Mouse (Mus musculus): ENCODE data around the gene Lpgat1. TPM values are rescaled to one million over a fixed set of nuclear protein-coding genes. Genes with fewer than 3 reads are reported as not detected.

The Lpgat1 gene
- polyA plus RNA-seq (2014; fragmentation: Nextera tagmentation; extraction: Ambion mirVana) = 35.5 and 36.4 TPM in 2 replicates

DNA sequence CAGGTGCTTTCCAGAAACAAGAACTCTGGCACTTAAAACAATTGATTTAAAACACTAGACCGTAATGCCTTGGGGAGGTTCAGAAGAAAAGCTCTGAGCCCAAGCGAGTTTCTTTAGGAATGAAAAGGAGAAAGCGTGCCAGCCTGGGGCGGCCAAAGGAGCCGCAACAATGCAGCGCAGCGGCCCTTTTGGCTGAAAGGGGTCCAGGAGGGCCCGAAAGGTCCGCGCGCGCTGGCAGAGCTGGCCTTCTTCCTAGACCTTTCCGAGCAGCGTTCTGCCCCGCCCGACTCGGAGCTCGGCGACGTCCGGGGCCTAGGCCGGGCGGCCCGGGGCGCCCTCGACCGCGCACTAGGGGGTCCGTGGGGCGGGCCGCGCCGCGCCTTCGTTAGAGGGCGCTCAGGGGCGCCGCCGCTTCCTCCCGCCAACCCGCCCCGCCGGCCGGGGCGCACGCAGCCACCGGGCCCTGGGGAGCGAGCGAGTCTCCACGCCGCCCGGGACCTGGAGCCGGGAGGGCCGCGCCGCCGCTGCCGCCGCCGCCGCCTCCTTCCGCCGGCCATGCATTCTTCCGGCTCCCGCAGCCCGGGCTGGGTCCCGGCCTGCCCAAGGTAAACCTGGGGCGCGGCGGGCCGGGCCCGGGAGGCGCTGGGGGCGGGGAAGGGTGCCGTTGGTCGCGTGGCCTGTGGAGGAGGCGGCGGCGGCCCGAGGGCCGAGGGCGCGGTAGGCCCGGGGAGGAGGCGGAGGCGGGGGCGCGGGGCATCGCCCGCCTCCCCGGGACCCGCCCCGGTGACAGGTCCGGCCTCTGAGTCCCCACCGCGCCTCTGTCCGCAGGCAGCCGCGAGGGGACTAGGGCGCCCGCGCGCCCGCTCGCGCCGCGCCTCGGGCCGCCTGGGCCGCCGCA is at the start of gene Lpgat1:
Gene Lpgat1 (plus strand): TSS at position 234 of the 898 bp plus-strand sequence.
- Histone ChIP-seq H3K4me1 (ENCODE audit: control insufficient read depth, insufficient read depth, low read length) (peaks cover 11% of the 10 kb centered on the region), H3K27ac (ENCODE audit: low read depth, low read length) (peak within 1 kb of the TSS; percentile 77), H3K36me3 (ENCODE audit: control insufficient read depth, insufficient read depth, low read length) (no peaks in the 10 kb centered on the region), H3K27me3 (ENCODE audit: control insufficient read depth, insufficient read depth, low read length) (no peaks in the 10 kb centered on the region), H3K4me3 (ENCODE audit: low read depth, low read length) (peak within 1 kb of the TSS; percentile 93), H3K9ac (ENCODE audit: low read length) (peak within 1 kb of the TSS; percentile 93), H3K4me2 (peak within 1 kb of the TSS; percentile 92), H3K9me3 (ENCODE audit: control insufficient read depth, low read length) (no peaks in the 10 kb centered on the region)
- WGBS = under 1% methylated on average over 66 of the region's 113 CpGs
- DNase-seq (ENCODE audit: low spot score, missing footprints) (peak; percentile 96), ATAC-seq (ENCODE audit: low FRiP score) (peak; percentile 86)

- WGBS = 93% methylated on average over 9 of the region's 9 CpGs
- no peaks in the 10 kb centered on the region for H3K9me3 ChIP-seq (ENCODE audit: control insufficient read depth, low read length)
- no peak overlapping the region for H3K4me3 ChIP-seq (ENCODE audit: low read depth, low read length)
- H3K27me3 ChIP-seq (ENCODE audit: control insufficient read depth, insufficient read depth, low read length) = no peaks in the 10 kb centered on the region
- ATAC-seq (ENCODE audit: low FRiP score) = no peak
- no peak for DNase-seq (ENCODE audit: low spot score, missing footprints)
- no peaks in the 10 kb centered on the region for H3K36me3 ChIP-seq (ENCODE audit: control insufficient read depth, insufficient read depth, low read length)
- no peak overlapping the region for H3K9ac ChIP-seq (ENCODE audit: low read length)
- H3K4me2 ChIP-seq = no peak overlapping the region
- no peak overlapping the region for H3K27ac ChIP-seq (ENCODE audit: low read depth, low read length)
- H3K4me1 ChIP-seq (ENCODE audit: control insufficient read depth, insufficient read depth, low read length) = no peaks in the 10 kb centered on the region
These were observed 49.6 kb upstream of the Lpgat1 start for GRCm38 (mm10) chr1:191668030-191668429.

GRCm38 (mm10) chr1:191674071-191674470 is 43.6 kb upstream of the Lpgat1 start:
- no peaks in the 10 kb centered on the region for H3K9me3 ChIP-seq (ENCODE audit: control insufficient read depth, low read length)

DNA sequence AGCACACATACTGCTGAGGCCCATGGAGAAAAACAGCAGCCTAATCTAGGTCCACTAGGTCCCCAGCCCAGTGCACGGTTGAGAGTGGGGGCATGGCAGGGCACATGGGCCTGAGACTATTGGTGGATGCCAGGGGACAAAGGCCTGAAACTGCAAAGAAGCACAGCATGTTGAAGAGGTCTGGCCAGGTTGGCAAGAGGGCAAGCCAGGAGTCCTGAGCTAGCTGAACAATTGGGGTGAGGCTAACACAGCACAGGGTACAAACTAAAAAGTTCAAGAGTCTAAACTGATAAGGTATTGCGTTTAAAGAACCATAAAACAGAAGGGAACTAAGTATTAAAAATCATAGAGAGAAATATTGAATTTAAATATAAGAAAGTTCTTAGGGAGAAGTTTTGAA is 36.0 kb upstream of the Lpgat1 start:
- ATAC-seq (ENCODE audit: low FRiP score) = no peak
- 73% methylated on average over 2 of the region's 2 CpGs for WGBS
- DNase-seq (ENCODE audit: low spot score, missing footprints) = no peak

More at GRCm38 (mm10) chr1:191674071-191674470, 43.6 kb upstream of the Lpgat1 start:
- Histone ChIP-seq H3K36me3 (ENCODE audit: control insufficient read depth, insufficient read depth, low read length) (no peaks in the 10 kb centered on the region), H3K4me2 (no peak overlapping the region), H3K27ac (ENCODE audit: low read depth, low read length) (no peak overlapping the region), H3K27me3 (ENCODE audit: control insufficient read depth, insufficient read depth, low read length) (no peaks in the 10 kb centered on the region), H3K4me3 (ENCODE audit: low read depth, low read length) (no peak overlapping the region), H3K4me1 (ENCODE audit: control insufficient read depth, insufficient read depth, low read length) (no peaks in the 10 kb centered on the region), H3K9ac (ENCODE audit: low read length) (no peak overlapping the region)
- no peak for ATAC-seq (ENCODE audit: low FRiP score)
- no peak for DNase-seq (ENCODE audit: low spot score, missing footprints)
- WGBS = 88% methylated on average over 5 of the region's 5 CpGs

GRCm38 (mm10) chr1:191687531-191687930 is 30.1 kb upstream of the Lpgat1 start:
- no peak overlapping the region for H3K9ac ChIP-seq (ENCODE audit: low read length)
- H3K27me3 ChIP-seq (ENCODE audit: control insufficient read depth, insufficient read depth, low read length) = no peaks in the 10 kb centered on the region
- H3K9me3 ChIP-seq (ENCODE audit: control insufficient read depth, low read length) = peaks cover 11% of the 10 kb centered on the region; the same call in 1 of the 2 replicates
- H3K36me3 ChIP-seq (ENCODE audit: control insufficient read depth, insufficient read depth, low read length) = no peaks in the 10 kb centered on the region
- WGBS = 90% methylated on average over 7 of the region's 7 CpGs
- no peak overlapping the region for H3K27ac ChIP-seq (ENCODE audit: low read depth, low read length)
- no peak overlapping the region for H3K4me3 ChIP-seq (ENCODE audit: low read depth, low read length)
- ATAC-seq (ENCODE audit: low FRiP score) (no peak), DNase-seq (ENCODE audit: low spot score, missing footprints) (no peak)
- H3K4me2 ChIP-seq = no peak overlapping the region
- H3K4me1 ChIP-seq (ENCODE audit: control insufficient read depth, insufficient read depth, low read length) = no peaks in the 10 kb centered on the region

More for the DNA sequence above, 36.0 kb upstream of the Lpgat1 start:
- no peaks in the 10 kb centered on the region for H3K27me3 ChIP-seq (ENCODE audit: control insufficient read depth, insufficient read depth, low read length)
- H3K4me2 ChIP-seq = no peak overlapping the region
- no peaks in the 10 kb centered on the region for H3K36me3 ChIP-seq (ENCODE audit: control insufficient read depth, insufficient read depth, low read length)
- H3K4me1 ChIP-seq (ENCODE audit: control insufficient read depth, insufficient read depth, low read length) = no peaks in the 10 kb centered on the region
- H3K4me3 ChIP-seq (ENCODE audit: low read depth, low read length) = no peak overlapping the region
- peaks cover 11% of the 10 kb centered on the region; the same call in 1 of the 2 replicates for H3K9me3 ChIP-seq (ENCODE audit: control insufficient read depth, low read length)
- no peak overlapping the region for H3K9ac ChIP-seq (ENCODE audit: low read length)
- no peak overlapping the region for H3K27ac ChIP-seq (ENCODE audit: low read depth, low read length)

DNA sequence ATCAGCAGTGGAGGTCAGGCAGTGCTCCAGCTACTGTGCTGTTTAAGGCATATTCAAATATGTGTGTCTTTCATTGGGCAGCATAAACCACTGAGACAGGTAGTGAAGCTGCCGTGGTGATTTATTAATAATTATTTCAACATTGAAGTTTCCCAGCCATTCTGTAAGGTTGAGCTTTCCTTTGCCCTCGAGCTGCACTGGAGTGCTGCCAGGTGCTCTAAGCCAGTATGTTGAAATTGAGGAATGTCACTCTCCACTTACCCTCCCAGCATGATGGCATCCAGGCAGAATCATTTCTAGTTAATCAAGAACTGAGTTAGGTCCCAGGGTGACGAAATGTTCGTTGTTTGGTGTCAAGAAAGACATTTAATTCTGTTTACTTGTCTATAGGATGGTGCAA is 24.4 kb upstream of the Lpgat1 start:
- Histone ChIP-seq H3K4me3 (ENCODE audit: low read depth, low read length) (no peak overlapping the region), H3K36me3 (ENCODE audit: control insufficient read depth, insufficient read depth, low read length) (no peaks in the 10 kb centered on the region), H3K9me3 (ENCODE audit: control insufficient read depth, low read length) (no peaks in the 10 kb centered on the region), H3K4me1 (ENCODE audit: control insufficient read depth, insufficient read depth, low read length) (no peaks in the 10 kb centered on the region), H3K27me3 (ENCODE audit: control insufficient read depth, insufficient read depth, low read length) (no peaks in the 10 kb centered on the region), H3K27ac (ENCODE audit: low read depth, low read length) (no peak overlapping the region), H3K4me2 (no peak overlapping the region), H3K9ac (ENCODE audit: low read length) (no peak overlapping the region)
- ATAC-seq (ENCODE audit: low FRiP score) (no peak), DNase-seq (ENCODE audit: low spot score, missing footprints) (no peak)
- WGBS = 75% methylated on average over 4 of the region's 4 CpGs

GRCm38 (mm10) chr1:191698253-191698795 is 19.3 kb upstream of the Lpgat1 start:
- no peak overlapping the region for H3K9ac ChIP-seq (ENCODE audit: low read length)
- H3K4me3 ChIP-seq (ENCODE audit: low read depth, low read length) = no peak overlapping the region
- no peak for DNase-seq (ENCODE audit: low spot score, missing footprints)
- 67% methylated on average over 1 of the region's 1 CpGs for WGBS
- ATAC-seq (ENCODE audit: low FRiP score) = no peak
- H3K36me3 ChIP-seq (ENCODE audit: control insufficient read depth, insufficient read depth, low read length) = no peaks in the 10 kb centered on the region
- H3K27ac ChIP-seq (ENCODE audit: low read depth, low read length) = no peak overlapping the region
- H3K9me3 ChIP-seq (ENCODE audit: control insufficient read depth, low read length) = no peaks in the 10 kb centered on the region
- no peak overlapping the region for H3K4me2 ChIP-seq
- no peaks in the 10 kb centered on the region for H3K27me3 ChIP-seq (ENCODE audit: control insufficient read depth, insufficient read depth, low read length)
- H3K4me1 ChIP-seq (ENCODE audit: control insufficient read depth, insufficient read depth, low read length) = no peaks in the 10 kb centered on the region

DNA sequence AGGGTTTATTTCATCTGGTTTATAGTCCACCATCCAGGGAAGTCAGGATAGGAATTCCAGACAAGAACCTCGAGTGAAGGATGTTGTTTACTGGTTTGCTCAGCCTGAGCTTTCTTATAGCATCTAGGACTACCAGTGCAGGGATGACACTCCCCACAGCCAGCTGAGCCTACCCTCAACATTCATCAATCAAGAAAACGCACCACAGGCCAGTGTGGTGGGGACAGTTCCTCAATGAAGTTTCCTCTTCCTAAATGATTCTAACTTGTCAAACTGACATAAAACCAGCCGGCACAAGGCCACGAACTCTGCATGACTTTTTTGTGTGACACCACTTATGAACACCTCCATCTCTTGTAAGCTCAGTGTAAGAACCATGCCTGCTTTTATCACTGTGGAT is 13.1 kb upstream of the Lpgat1 start:
- no peak for DNase-seq (ENCODE audit: low spot score, missing footprints)
- Histone ChIP-seq H3K4me2 (no peak overlapping the region), H3K9ac (ENCODE audit: low read length) (no peak overlapping the region), H3K4me1 (ENCODE audit: control insufficient read depth, insufficient read depth, low read length) (no peaks in the 10 kb centered on the region), H3K4me3 (ENCODE audit: low read depth, low read length) (no peak overlapping the region), H3K27me3 (ENCODE audit: control insufficient read depth, insufficient read depth, low read length) (no peaks in the 10 kb centered on the region), H3K9me3 (ENCODE audit: control insufficient read depth, low read length) (no peaks in the 10 kb centered on the region), H3K36me3 (ENCODE audit: control insufficient read depth, insufficient read depth, low read length) (no peaks in the 10 kb centered on the region), H3K27ac (ENCODE audit: low read depth, low read length) (no peak overlapping the region)
- no peak for ATAC-seq (ENCODE audit: low FRiP score)
- WGBS = 83% methylated on average over 4 of the region's 4 CpGs

DNA sequence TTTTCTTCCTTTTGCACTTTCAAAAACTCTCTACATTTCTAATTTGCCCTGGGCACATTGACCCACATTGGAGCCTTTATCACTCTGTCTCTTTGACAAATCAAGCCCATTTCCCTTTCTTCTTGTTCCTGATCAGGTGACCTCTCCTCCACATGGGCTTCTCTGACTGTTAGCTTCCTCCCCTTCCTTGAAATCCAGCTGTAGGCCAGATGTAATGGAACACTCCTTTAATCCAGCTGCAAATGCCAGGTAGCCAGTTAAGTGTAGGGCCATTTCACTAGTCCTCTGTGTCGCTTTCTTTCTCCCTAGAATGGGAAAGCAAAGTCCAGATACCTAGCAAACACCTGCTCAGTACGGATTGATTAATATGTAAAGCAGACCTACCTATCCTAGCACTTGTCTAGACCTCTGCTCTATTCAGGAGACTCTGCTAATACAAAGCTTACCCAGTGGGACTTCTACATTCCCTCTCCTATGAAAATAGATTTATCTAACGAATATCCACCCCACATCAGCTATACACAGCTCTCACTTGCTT is 11.0 kb upstream of the Lpgat1 start:
- DNase-seq (ENCODE audit: low spot score, missing footprints) = no peak
- ATAC-seq (ENCODE audit: low FRiP score) = no peak

More for the DNA sequence above, 11.0 kb upstream of the Lpgat1 start:
- Histone ChIP-seq H3K4me1 (ENCODE audit: control insufficient read depth, insufficient read depth, low read length) (no peaks in the 10 kb centered on the region), H3K27me3 (ENCODE audit: control insufficient read depth, insufficient read depth, low read length) (no peaks in the 10 kb centered on the region), H3K4me2 (no peak overlapping the region), H3K27ac (ENCODE audit: low read depth, low read length) (no peak overlapping the region), H3K9me3 (ENCODE audit: control insufficient read depth, low read length) (no peaks in the 10 kb centered on the region), H3K4me3 (ENCODE audit: low read depth, low read length) (no peak overlapping the region), H3K36me3 (ENCODE audit: control insufficient read depth, insufficient read depth, low read length) (no peaks in the 10 kb centered on the region), H3K9ac (ENCODE audit: low read length) (no peak overlapping the region)
- WGBS = 67% methylated on average over 3 of the region's 3 CpGs

All from midbrain, embryonic 11.5 days (tissue).